Mouse (Mus musculus): Measurements from ENCODE around the gene Mtcp1. TPM values are rescaled to one million over a fixed set of nuclear protein-coding genes. Genes with fewer than 3 reads are reported as not detected.
A peak's percentile ranks its signal among the peaks of the same experiment; 100 is the strongest.

Gene Mtcp1
- polyA plus RNA-seq (2016; fragmentation: Nextera tagmentation; extraction: Ambion mirVana), result 9.8 and 11.8 TPM in 2 replicates

GRCm38 (mm10) chrX:75415936-75416785 lies at the start of gene Mtcp1, which contains the start of the genes Cmc4 and Brcc3:
Mtcp1 (minus strand) TSS chrX:75416588.
Cmc4 (minus strand) TSS chrX:75416584.
Brcc3 (plus strand) TSS chrX:75416628.
- peak within 1 kb of the TSS; percentile 88 for H3K27ac ChIP-seq
- 17% methylated on average over 52 of the region's 52 CpGs for WGBS
- H3K4me3 ChIP-seq, result peak within 1 kb of the TSS; percentile 48
- no peaks in the 10 kb centered on the region for H3K27me3 ChIP-seq
- H3K9ac ChIP-seq, result peak within 1 kb of the TSS; percentile 63
- H3K36me3 ChIP-seq, result no peaks in the 10 kb centered on the region
- peak within 1 kb of the TSS; percentile 47 for H3K4me2 ChIP-seq (replicated peaks)
- no peaks in the 10 kb centered on the region for H3K9me3 ChIP-seq (replicated peaks)
- no peaks in the 10 kb centered on the region for H3K4me1 ChIP-seq
- ATAC-seq (ENCODE audit: low FRiP score), result peak; percentile 100

DNA sequence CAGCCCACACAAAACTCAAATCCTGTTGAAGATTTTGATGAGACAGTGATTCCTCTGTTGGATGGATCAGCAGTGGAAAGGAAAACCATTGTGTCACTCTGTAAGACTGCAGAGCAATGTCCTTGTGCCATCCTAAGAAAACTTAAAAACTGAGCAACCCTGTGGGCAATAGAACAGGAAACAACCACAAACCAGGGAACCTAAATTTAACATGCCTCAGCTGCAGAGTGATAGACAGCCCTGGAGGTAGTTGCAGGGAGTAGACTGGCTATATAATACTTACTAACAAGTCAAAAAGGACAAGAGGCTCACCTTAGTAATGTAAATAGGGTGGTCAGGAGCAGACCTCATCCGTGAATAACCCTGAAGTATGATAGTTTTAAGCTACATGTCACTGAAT lies 38.2 kb upstream of the Mtcp1 start:
- no peaks in the 10 kb centered on the region for H3K27me3 ChIP-seq
- WGBS, result 55% methylated on average over 1 of the region's 1 CpGs
- peaks cover 21% of the 10 kb centered on the region; the same call in 1 of the 2 replicates for H3K36me3 ChIP-seq
- ATAC-seq (ENCODE audit: low FRiP score), result no peak
- H3K9me3 ChIP-seq (replicated peaks), result no peaks in the 10 kb centered on the region
- no peak overlapping the region for H3K4me2 ChIP-seq (replicated peaks)
- H3K4me1 ChIP-seq, result no peaks in the 10 kb centered on the region
- no peak overlapping the region for H3K9ac ChIP-seq
- no peak overlapping the region for H3K4me3 ChIP-seq
- H3K27ac ChIP-seq, result no peak overlapping the region

DNA sequence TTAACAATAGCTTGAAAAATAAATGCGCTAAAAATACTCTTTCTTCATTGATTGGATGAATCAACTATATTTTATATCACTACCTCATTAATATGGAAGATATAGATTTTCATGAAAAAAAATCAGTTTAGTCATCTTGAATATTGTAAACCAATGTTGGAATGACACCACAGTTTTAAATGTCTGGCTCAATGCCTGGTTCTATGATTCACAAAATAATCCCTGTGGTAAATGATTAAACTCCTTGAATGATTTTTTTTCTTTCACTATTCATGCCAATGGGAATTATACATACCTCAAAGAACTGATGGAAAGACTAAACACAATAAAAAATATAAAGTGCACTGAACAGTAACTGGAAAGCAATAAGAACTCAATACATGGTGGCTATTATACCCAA lies 6.7 kb downstream of the Mtcp1 start:
- Histone ChIP-seq H3K4me3 (no peak overlapping the region), H3K4me2 (replicated peaks) (no peak overlapping the region), H3K9ac (no peak overlapping the region), H3K4me1 (no peaks in the 10 kb centered on the region), H3K36me3 (no peaks in the 10 kb centered on the region), H3K9me3 (replicated peaks) (no peaks in the 10 kb centered on the region), H3K27me3 (no peaks in the 10 kb centered on the region), H3K27ac (no peak overlapping the region)
- ATAC-seq (ENCODE audit: low FRiP score), result no peak
- 86% methylated on average over 1 of the region's 1 CpGs for WGBS

DNA sequence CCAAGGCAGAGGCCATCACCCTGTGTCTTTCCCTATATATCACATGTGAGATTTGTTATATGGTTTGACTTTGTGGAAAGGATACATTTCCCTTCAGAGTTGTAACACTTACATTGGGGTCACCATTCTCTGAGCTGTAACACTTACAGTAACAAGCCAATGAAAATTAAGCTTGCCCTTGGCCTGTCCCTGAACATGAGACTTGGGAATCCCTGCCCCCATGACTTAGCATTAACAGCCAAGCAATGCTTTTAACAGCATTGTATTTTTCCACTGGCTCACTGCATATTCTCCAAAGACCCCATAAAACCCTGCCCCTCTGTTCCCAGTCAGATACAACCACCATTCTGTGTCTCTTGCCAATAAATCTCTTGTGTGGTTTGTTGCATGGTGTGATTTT lies 13.0 kb downstream of the Mtcp1 start:
- Histone ChIP-seq H3K27ac (no peak overlapping the region), H3K4me2 (replicated peaks) (no peak overlapping the region), H3K27me3 (no peaks in the 10 kb centered on the region), H3K36me3 (no peaks in the 10 kb centered on the region), H3K4me1 (no peaks in the 10 kb centered on the region), H3K9ac (no peak overlapping the region), H3K9me3 (replicated peaks) (no peaks in the 10 kb centered on the region), H3K4me3 (no peak overlapping the region)
- ATAC-seq (ENCODE audit: low FRiP score), result no peak

DNA sequence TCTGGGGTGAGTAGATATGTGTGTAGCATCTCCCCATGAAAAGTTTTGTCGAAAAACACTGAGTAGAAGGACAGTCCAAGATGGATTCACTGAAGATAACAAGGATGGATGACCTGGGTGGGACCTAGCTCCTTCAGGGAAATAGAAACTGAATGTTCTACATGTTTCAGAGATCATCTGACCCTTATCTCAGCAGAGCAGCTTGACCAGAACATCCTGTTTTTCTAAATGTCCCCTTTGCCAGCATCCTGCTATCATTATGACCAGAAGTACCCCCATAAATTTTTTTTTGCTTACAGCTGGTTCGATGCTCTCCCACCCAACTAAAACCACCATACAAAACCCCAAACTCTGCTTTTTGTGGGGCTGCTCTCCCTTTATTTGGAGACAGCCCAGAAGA lies 13.7 kb downstream of the Mtcp1 start:
- no peak overlapping the region for H3K4me2 ChIP-seq (replicated peaks)
- no peaks in the 10 kb centered on the region for H3K4me1 ChIP-seq
- H3K9ac ChIP-seq, result no peak overlapping the region
- no peak overlapping the region for H3K4me3 ChIP-seq
- WGBS, result 73% methylated on average over 2 of the region's 2 CpGs
- no peaks in the 10 kb centered on the region for H3K9me3 ChIP-seq (replicated peaks)
- no peaks in the 10 kb centered on the region for H3K27me3 ChIP-seq
- no peak overlapping the region for H3K27ac ChIP-seq
- H3K36me3 ChIP-seq, result no peaks in the 10 kb centered on the region
- ATAC-seq (ENCODE audit: low FRiP score), result no peak

- no peaks in the 10 kb centered on the region for H3K27me3 ChIP-seq
- H3K4me2 ChIP-seq (replicated peaks), result no peak overlapping the region
- no peak overlapping the region for H3K9ac ChIP-seq
- no peak overlapping the region for H3K4me3 ChIP-seq
- WGBS, result 85% methylated on average over 1 of the region's 1 CpGs
- no peak overlapping the region for H3K27ac ChIP-seq
- H3K4me1 ChIP-seq, result no peaks in the 10 kb centered on the region
- H3K9me3 ChIP-seq (replicated peaks), result no peaks in the 10 kb centered on the region
- H3K36me3 ChIP-seq, result no peaks in the 10 kb centered on the region
- ATAC-seq (ENCODE audit: low FRiP score), result no peak
Observed at GRCm38 (mm10) chrX:75399471-75399870, 16.9 kb downstream of the Mtcp1 start.

GRCm38 (mm10) chrX:75382195-75382771 lies 34.1 kb downstream of the Mtcp1 start, which contains the start of the genes Fundc2 and F8:
Fundc2 (plus strand) TSS chrX:75382399.
F8 (minus strand) TSS chrX:75382615.
- Histone ChIP-seq H3K27me3 (no peaks in the 10 kb centered on the region), H3K4me1 (no peaks in the 10 kb centered on the region), H3K4me2 (replicated peaks) (peak within 1 kb of the TSS; percentile 45), H3K9me3 (replicated peaks) (no peaks in the 10 kb centered on the region), H3K4me3 (peak within 1 kb of the TSS; percentile 44), H3K9ac (peak within 1 kb of the TSS; percentile 61), H3K27ac (peak within 1 kb of the TSS; percentile 66), H3K36me3 (no peaks in the 10 kb centered on the region)
- ATAC-seq (ENCODE audit: low FRiP score), result peak; percentile 98
- 15% methylated on average over 25 of the region's 25 CpGs for WGBS

GRCm38 (mm10) chrX:75381699-75382098 lies 34.7 kb downstream of the Mtcp1 start:
- H3K27me3 ChIP-seq, result no peaks in the 10 kb centered on the region
- H3K9me3 ChIP-seq (replicated peaks), result no peaks in the 10 kb centered on the region
- H3K36me3 ChIP-seq, result no peaks in the 10 kb centered on the region
- H3K4me3 ChIP-seq, result peak overlapping the region; percentile 44
- ATAC-seq (ENCODE audit: low FRiP score), result peak; percentile 18
- H3K4me1 ChIP-seq, result no peaks in the 10 kb centered on the region
- H3K9ac ChIP-seq, result no peak overlapping the region
- peak overlapping the region; percentile 45 for H3K4me2 ChIP-seq (replicated peaks)
- WGBS, result 70% methylated on average over 5 of the region's 5 CpGs
- no peak overlapping the region for H3K27ac ChIP-seq

DNA sequence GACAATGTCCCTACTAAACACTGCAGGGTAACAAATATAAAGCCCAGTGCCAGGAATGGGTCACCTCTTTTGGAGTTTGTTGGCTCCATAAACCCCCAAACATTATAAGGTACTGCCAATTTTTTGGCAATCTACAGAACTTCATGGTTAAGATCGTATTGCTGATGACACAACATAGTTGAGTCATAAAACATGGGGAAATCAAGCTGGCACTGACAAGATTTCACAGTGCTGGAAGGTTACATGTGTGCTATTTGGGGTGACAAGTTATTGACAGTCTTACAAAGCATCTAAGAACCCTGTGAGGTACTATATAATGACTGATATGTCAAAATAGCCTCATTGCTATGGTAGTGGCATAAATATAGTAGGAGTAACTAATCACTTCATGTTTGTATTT lies 35.2 kb downstream of the Mtcp1 start:
- ATAC-seq (ENCODE audit: low FRiP score), result no peak
- Histone ChIP-seq H3K27ac (no peak overlapping the region), H3K4me2 (replicated peaks) (no peak overlapping the region), H3K27me3 (no peaks in the 10 kb centered on the region), H3K4me3 (no peak overlapping the region), H3K36me3 (no peaks in the 10 kb centered on the region), H3K9ac (no peak overlapping the region), H3K4me1 (no peaks in the 10 kb centered on the region), H3K9me3 (replicated peaks) (no peaks in the 10 kb centered on the region)
- WGBS, result 86% methylated on average over 1 of the region's 1 CpGs

DNA sequence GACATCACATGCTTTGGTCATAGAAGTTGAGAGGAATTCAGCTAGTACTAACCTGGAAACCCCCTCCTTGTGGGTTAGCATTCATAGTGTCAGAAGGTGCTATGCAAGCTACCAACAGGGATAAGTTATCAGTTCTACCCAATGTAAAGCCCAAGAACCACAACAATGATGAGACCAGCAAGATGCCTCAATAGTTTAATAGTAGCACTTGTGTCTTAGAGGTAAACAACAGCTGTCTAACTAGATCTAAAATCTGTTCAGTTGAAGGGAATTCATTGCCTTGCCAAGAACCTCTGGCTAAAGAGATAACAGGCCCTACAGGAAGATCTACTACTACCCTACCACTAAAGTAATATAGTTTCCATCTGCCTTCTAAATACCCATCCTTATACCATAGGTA lies 39.6 kb downstream of the Mtcp1 start:
- no peaks in the 10 kb centered on the region for H3K9me3 ChIP-seq (replicated peaks)
- H3K4me2 ChIP-seq (replicated peaks), result no peak overlapping the region
- no peaks in the 10 kb centered on the region for H3K27me3 ChIP-seq
- no peak overlapping the region for H3K27ac ChIP-seq
- no peak overlapping the region for H3K4me3 ChIP-seq
- H3K9ac ChIP-seq, result no peak overlapping the region
- H3K4me1 ChIP-seq, result no peaks in the 10 kb centered on the region
- no peak for ATAC-seq (ENCODE audit: low FRiP score)
- H3K36me3 ChIP-seq, result no peaks in the 10 kb centered on the region

DNA sequence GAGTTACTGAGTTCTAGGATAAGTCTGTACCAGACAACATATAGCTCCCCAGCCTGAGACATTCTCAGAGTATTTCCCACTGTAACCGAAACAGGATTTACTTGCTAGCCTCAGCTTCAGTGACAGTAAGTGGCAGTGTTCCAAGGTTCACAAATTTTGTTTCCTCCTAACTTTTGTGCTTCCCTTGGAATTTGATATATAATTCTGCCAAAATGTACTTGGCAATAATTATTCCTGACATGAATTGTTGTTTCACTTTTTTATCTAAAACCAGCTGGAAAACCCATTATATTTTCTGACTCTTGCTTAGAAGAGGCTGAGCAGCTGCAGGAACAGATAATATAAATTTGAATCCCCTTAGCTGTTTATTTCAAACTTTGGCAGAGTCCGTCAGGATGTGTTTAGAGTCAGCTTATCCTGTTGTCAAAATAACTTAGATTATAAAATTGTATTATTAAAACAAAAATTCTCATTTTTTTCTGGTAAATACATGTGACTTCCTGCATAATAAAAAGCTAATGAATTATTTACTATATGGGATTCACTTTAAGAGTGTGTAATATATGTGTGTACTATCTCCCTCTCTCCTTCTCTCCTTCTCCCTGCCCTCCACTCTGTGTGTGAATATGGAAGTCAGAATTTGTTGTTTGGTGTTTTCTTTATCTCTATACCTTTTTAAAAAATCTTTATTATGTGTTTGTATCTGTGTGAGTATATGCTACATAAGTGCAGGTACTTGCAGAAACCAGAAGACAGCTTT lies 43.5 kb downstream of the Mtcp1 start:
- H3K4me3 ChIP-seq, result no peak overlapping the region
- no peaks in the 10 kb centered on the region for H3K9me3 ChIP-seq (replicated peaks)
- no peaks in the 10 kb centered on the region for H3K27me3 ChIP-seq
- no peak for ATAC-seq (ENCODE audit: low FRiP score)
- 84% methylated on average over 2 of the region's 2 CpGs for WGBS
- no peaks in the 10 kb centered on the region for H3K36me3 ChIP-seq
- no peak overlapping the region for H3K27ac ChIP-seq
- no peaks in the 10 kb centered on the region for H3K4me1 ChIP-seq
- no peak overlapping the region for H3K9ac ChIP-seq
- H3K4me2 ChIP-seq (replicated peaks), result no peak overlapping the region

GRCm38 (mm10) chrX:75370197-75370596 lies 46.2 kb downstream of the Mtcp1 start:
- Histone ChIP-seq H3K27ac (no peak overlapping the region), H3K4me3 (no peak overlapping the region), H3K9me3 (replicated peaks) (no peaks in the 10 kb centered on the region), H3K36me3 (no peaks in the 10 kb centered on the region), H3K4me2 (replicated peaks) (no peak overlapping the region), H3K4me1 (no peaks in the 10 kb centered on the region), H3K27me3 (no peaks in the 10 kb centered on the region), H3K9ac (no peak overlapping the region)
- no peak for ATAC-seq (ENCODE audit: low FRiP score)

Data from hindbrain, embryonic 12.5 days (tissue).